Comparison of ENCODE assay signal across 19 mouse cellular contexts in genomic region chr2:167815123-167815522, GRCm38 (mm10).
DNase-seq lines count a peak whose midpoint lies in the region; ATAC-seq and TF ChIP-seq lines count a peak whose summit lies in the region.
"Had no signal": no experiment of that assay in that cellular context is flagged by ENCODE, and none has a peak within 500 bp of the region (broad histone marks: within the 10 kb centered on the region; RNA-seq: fewer than 3 reads in every experiment).

No protein-coding gene starts in this region.

- peak; percentile 98 for DNase-seq in heart, adult 11 months
- DNase-seq in heart, postnatal 25 days (ENCODE audit: low spot score) = no peak
- DNase-seq in lung, postnatal 14 days = no peak
- peak; percentile 46 for DNase-seq in lung, postnatal 25 days (ENCODE audit: low spot score)
- DNase-seq in stomach, postnatal 0 days (ENCODE audit: low spot score) = no peak
- DNase-seq in gastrocnemius, postnatal 14 days = no peak
- DNase-seq in urinary bladder, postnatal 4 days (ENCODE audit: low spot score in 2 of 2) = no peak
- DNase-seq: adrenal gland, adult 2 months; cerebellum, adult 18-20 months; forebrain, postnatal 0 days; kidney, adult 11 months; kidney, postnatal 14 days; thymus, adult 2 months had no signal

- ATAC-seq in lung, embryonic 15.5 days (ENCODE audit: borderline replicate concordance, extremely low read depth, low FRiP score, low TSS enrichment) = no peak; the same call in 1 of the 2 replicates
- no peak for ATAC-seq in stomach, postnatal 0 days (ENCODE audit: low FRiP score, low TSS enrichment)
- ATAC-seq: forebrain, postnatal 0 days; hindbrain, postnatal 0 days had no signal

- no peaks in the 10 kb centered on the region for H3K27me3 ChIP-seq in lung, embryonic 15.5 days
- H3K27me3 ChIP-seq in stomach, postnatal 0 days (ENCODE audit: control insufficient read depth, insufficient read depth, low read length) = no peaks in the 10 kb centered on the region
- H3K27me3 ChIP-seq: embryonic facial prominence, embryonic 13.5 days; midbrain, embryonic 12.5 days had no signal

- H3K9me3 ChIP-seq in lung, embryonic 15.5 days = no peaks in the 10 kb centered on the region
- H3K9me3 ChIP-seq in stomach, postnatal 0 days (ENCODE audit: control insufficient read depth, low read length) = no peaks in the 10 kb centered on the region
- H3K9me3 ChIP-seq: embryonic facial prominence, embryonic 13.5 days; heart, embryonic 13.5 days; liver, embryonic 15.5 days; midbrain, embryonic 12.5 days had no signal

- no peak overlapping the region for H3K9ac ChIP-seq in lung, embryonic 15.5 days
- no peak overlapping the region for H3K9ac ChIP-seq in stomach, postnatal 0 days (ENCODE audit: low read length)
- H3K9ac ChIP-seq: embryonic facial prominence, embryonic 13.5 days; forebrain, postnatal 0 days; heart, embryonic 13.5 days; liver, embryonic 15.5 days; midbrain, embryonic 12.5 days had no signal

- no peak for TF ChIP-seq CTCF in stomach, postnatal 0 days (IDR thresholded peaks at IDR 0.05; ENCODE audit: low read depth)

- no peak overlapping the region for H3K4me2 ChIP-seq in lung, embryonic 15.5 days
- no peak overlapping the region for H3K4me2 ChIP-seq in stomach, postnatal 0 days (replicated peaks; ENCODE audit: low read depth)
- H3K4me2 ChIP-seq: embryonic facial prominence, embryonic 13.5 days; heart, embryonic 13.5 days; liver, embryonic 15.5 days; midbrain, embryonic 12.5 days had no signal

- H3K4me3 ChIP-seq in lung, embryonic 15.5 days = no peak overlapping the region
- no peak overlapping the region for H3K4me3 ChIP-seq in stomach, postnatal 0 days (ENCODE audit: low read depth, low read length)
- H3K4me3 ChIP-seq: embryonic facial prominence, embryonic 13.5 days; heart, embryonic 13.5 days; liver, embryonic 15.5 days; midbrain, embryonic 12.5 days had no signal

- 51% methylated on average over 10 of the region's 10 CpGs for WGBS in lung, embryonic 15.5 days
- WGBS in stomach, postnatal 0 days = 73% methylated on average over 10 of the region's 10 CpGs

- 0 out of 2 replicates have a peak overlapping the region, but pooled peaks have one; percentile 11 for H3K27ac ChIP-seq in lung, embryonic 15.5 days
- H3K27ac ChIP-seq in stomach, postnatal 0 days (replicated peaks) = 0 out of 2 replicates have a peak overlapping the region, but pooled peaks have one; percentile 18
- H3K27ac ChIP-seq: embryonic facial prominence, embryonic 13.5 days; heart, embryonic 13.5 days; hindbrain, postnatal 0 days; liver, embryonic 15.5 days; midbrain, embryonic 12.5 days had no signal

- no peaks in the 10 kb centered on the region for H3K36me3 ChIP-seq in lung, embryonic 15.5 days
- no peaks in the 10 kb centered on the region for H3K36me3 ChIP-seq in stomach, postnatal 0 days (ENCODE audit: control insufficient read depth, insufficient read depth, low read length)
- H3K36me3 ChIP-seq: embryonic facial prominence, embryonic 13.5 days; heart, embryonic 13.5 days; liver, embryonic 15.5 days; midbrain, embryonic 12.5 days had no signal

- no peak for TF ChIP-seq EP300 in stomach, postnatal 0 days (optimal IDR thresholded peaks at IDR 0.05)

- H3K4me1 ChIP-seq in lung, embryonic 15.5 days = peaks cover 29% of the 10 kb centered on the region
- H3K4me1 ChIP-seq in stomach, postnatal 0 days (replicated peaks; ENCODE audit: control insufficient read depth, insufficient read depth) = 0 out of 2 replicates have a peak, but pooled peaks cover 5% of the 10 kb centered on the region
- H3K4me1 ChIP-seq: midbrain, embryonic 12.5 days had no signal

- intact Hi-C loops in heart, postnatal 25 days (cut with DNase I) = no loop called here
- intact Hi-C loops in gastrocnemius, postnatal 14 days (cut with DNase I; ENCODE audit: low total_unique reads) = no loop called here

Comparison
In these comparisons a context has a peak if more than half of its experiments do, and no peak if none do; other contexts are left out.
1. DNase-seq: peak in heart, adult 11 months (single experiment) and lung, postnatal 25 days (single experiment); none in heart, postnatal 25 days (single experiment), lung, postnatal 14 days (single experiment), stomach, postnatal 0 days (single experiment), gastrocnemius, postnatal 14 days (single experiment) and urinary bladder, postnatal 4 days (0 of 2).